Mouse (Mus musculus) small intestine, adult 2 months (tissue): ENCODE results near the gene Ndrg4. TPM values are rescaled to one million over a fixed set of nuclear protein-coding genes. Genes with fewer than 3 reads are reported as not detected.

Experiments
- H3K27ac ChIP-seq: fragments of 200-500 bp; 2 replicates; pipeline ENCODE4 v1.5.1; 2012; ENCODE audit warnings: low read depth, low read length, control low read depth, inconsistent platforms; ENCODE audit not compliant: insufficient read depth
- H3K27me3 ChIP-seq: fragments of 200-500 bp; 2 replicates; pipeline ENCODE4 v1.6.1; 2012; ENCODE audit warnings: mild to moderate bottlenecking, moderate library complexity, low read length, inconsistent platforms; ENCODE audit not compliant: control insufficient read depth, insufficient read depth
- H3K36me3 ChIP-seq: fragments of 200-500 bp; 2 replicates; pipeline ENCODE4 v1.6.1; 2012; ENCODE audit warnings: mild to moderate bottlenecking, low read length, control low read depth, inconsistent platforms; ENCODE audit not compliant: control insufficient read depth, insufficient read depth
- H3K4me1 ChIP-seq: fragments of 200-500 bp; 2 replicates; pipeline ENCODE4 v1.6.1; 2012; ENCODE audit warnings: low read length, inconsistent platforms, mixed read lengths; ENCODE audit not compliant: control insufficient read depth, insufficient read depth, insufficient read length
- H3K4me3 ChIP-seq: fragments of 200-500 bp; 2 replicates; pipeline ENCODE4 v1.5.1; 2012; ENCODE audit warnings: low read depth, mild to moderate bottlenecking, control low read depth, inconsistent platforms, low read length, moderate library complexity
- CTCF ChIP-seq: fragments of 200-500 bp; IDR thresholded peaks from 2 replicates; pipeline ENCODE4 v1.5.1; 2012; ENCODE audit warnings: low read depth, mild to moderate bottlenecking, control low read depth, inconsistent platforms, low read length, moderate library complexity, mixed read lengths; ENCODE audit not compliant: insufficient replicate concordance, insufficient read length; ENCODE audit errors: extremely low read depth
- POLR2A ChIP-seq: fragments of 200-500 bp; IDR thresholded peaks from 2 replicates; pipeline ENCODE4 v1.6.1; 2012; ENCODE audit warnings: low read depth, mild to moderate bottlenecking, control low read depth, inconsistent platforms, low read length, moderate library complexity
- WGBS: fragments of 180-500 bp; shearing (Covaris S2); methylation state at CpG from one replicate; pipeline ENCODE4 v1.1.7; 2018; 5-methylcytosine and 5-hydroxymethylcytosine counted together
- polyA plus RNA-seq: library from polyadenylated mRNA; depleted of rRNA; stranded (reverse); fragments of >200 nt; gene quantifications from 2 replicates; pipeline ENCODE4 v1.2.3, GENCODE M21; 2012; rRNA removed

Ndrg4 gene
- polyA plus RNA-seq, 1 experiment = 10.2 TPM

- no peak for TF ChIP-seq CTCF
- no peak for TF ChIP-seq POLR2A
- Histone ChIP-seq H3K27ac (no peak overlapping the region), H3K27me3 (no peaks in the 10 kb centered on the region), H3K4me3 (no peak overlapping the region), H3K36me3 (peaks cover 78% of the 10 kb centered on the region), H3K4me1 (no peaks in the 10 kb centered on the region)
- 60% methylated on average over 4 of the region's 4 CpGs for WGBS
Measured at GRCm38 (mm10) chr8:95727625-95728024, 50.8 kb downstream of the Ndrg4 start.

DNA sequence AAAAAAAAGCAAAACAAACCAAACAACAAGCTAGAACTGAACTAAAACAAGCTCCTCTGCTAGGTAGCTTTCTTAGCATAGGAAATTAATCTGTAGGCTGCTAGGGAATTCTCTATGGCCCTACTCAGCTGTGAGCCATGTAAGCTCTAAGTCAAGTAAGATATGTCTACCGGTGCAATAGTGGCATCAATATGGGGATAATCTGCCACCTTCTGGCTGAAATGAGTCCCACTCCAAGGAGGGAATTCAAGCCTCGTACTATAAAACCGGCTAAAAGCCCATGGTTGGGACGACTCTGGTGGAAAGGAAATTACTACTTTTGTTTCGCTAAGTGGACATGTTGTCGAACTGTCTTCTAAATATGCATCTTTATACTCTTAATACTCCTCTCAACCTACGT is 61.8 kb downstream of the Ndrg4 start:
- Histone ChIP-seq H3K36me3 (peaks cover 75% of the 10 kb centered on the region), H3K4me1 (no peaks in the 10 kb centered on the region), H3K27ac (no peak overlapping the region), H3K27me3 (no peaks in the 10 kb centered on the region), H3K4me3 (no peak overlapping the region)
- 68% methylated on average over 7 of the region's 7 CpGs for WGBS
- no peak for TF ChIP-seq POLR2A
- no peak for TF ChIP-seq CTCF

GRCm38 (mm10) chr8:95741732-95742131 is 65.0 kb downstream of the Ndrg4 start:
- Histone ChIP-seq H3K4me3 (no peak overlapping the region), H3K4me1 (no peaks in the 10 kb centered on the region), H3K36me3 (peaks cover 76% of the 10 kb centered on the region), H3K27ac (no peak overlapping the region), H3K27me3 (no peaks in the 10 kb centered on the region)
- TF ChIP-seq POLR2A (no peak), CTCF (no peak)
- 69% methylated on average over 7 of the region's 7 CpGs for WGBS

DNA sequence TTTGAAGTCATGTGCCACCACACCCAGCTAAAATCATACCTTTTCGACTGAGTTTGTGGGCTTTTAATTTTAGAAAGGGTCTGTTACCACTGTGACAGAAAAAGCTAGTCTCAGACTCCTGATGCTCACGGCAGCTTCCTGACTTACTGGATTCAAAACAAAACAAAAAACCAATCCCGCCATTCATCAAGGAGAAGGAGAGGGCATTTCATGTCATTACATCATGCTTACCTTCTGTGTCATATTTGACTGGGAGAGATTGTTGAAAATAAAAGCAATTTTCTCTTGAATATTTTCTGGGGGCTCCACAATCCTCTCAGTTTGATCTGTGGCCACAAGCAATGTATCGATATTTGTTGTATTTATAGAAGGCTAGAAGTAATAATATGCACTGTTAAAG is 71.2 kb downstream of the Ndrg4 start:
- Histone ChIP-seq H3K27ac (no peak overlapping the region), H3K36me3 (peaks cover 69% of the 10 kb centered on the region), H3K4me1 (no peaks in the 10 kb centered on the region), H3K27me3 (no peaks in the 10 kb centered on the region), H3K4me3 (no peak overlapping the region)
- 86% methylated on average over 4 of the region's 4 CpGs for WGBS
- no peak for TF ChIP-seq POLR2A

GRCm38 (mm10) chr8:95751924-95752323 is 75.1 kb downstream of the Ndrg4 start:
- no peak overlapping the region for H3K4me3 ChIP-seq
- H3K27me3 ChIP-seq = no peaks in the 10 kb centered on the region
- WGBS = 97% methylated on average over 1 of the region's 1 CpGs
- no peak overlapping the region for H3K27ac ChIP-seq
- no peaks in the 10 kb centered on the region for H3K4me1 ChIP-seq
- peaks cover 66% of the 10 kb centered on the region for H3K36me3 ChIP-seq
- TF ChIP-seq CTCF (no peak), POLR2A (no peak)

GRCm38 (mm10) chr8:95760323-95760722 is 83.5 kb downstream of the Ndrg4 start:
- Histone ChIP-seq H3K4me3 (no peak overlapping the region), H3K4me1 (no peaks in the 10 kb centered on the region), H3K36me3 (peaks cover 57% of the 10 kb centered on the region), H3K27ac (no peak overlapping the region), H3K27me3 (no peaks in the 10 kb centered on the region)
- TF ChIP-seq CTCF (no peak), POLR2A (no peak)
- 32% methylated on average over 6 of the region's 6 CpGs for WGBS

DNA sequence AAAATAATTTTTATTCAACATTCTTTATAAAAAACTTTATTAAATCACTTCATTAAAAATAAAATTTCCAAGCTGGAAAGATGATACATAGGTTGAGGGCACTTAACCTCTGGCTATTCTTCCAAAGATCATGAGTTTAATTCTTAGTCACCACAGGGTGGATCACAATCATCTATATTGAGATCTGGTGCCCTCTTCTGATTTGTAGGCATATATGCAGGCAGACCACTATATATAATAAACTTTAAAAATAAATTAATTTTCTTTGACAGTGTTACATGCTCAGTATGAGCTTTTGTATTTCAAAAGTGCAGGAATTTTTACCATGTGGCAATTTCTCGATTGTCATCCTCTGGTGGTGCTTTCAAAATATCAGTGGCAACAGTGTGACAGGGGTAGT is 87.4 kb downstream of the Ndrg4 start:
- 84% methylated on average over 1 of the region's 1 CpGs for WGBS
- no peak for TF ChIP-seq POLR2A
- no peak overlapping the region for H3K4me3 ChIP-seq
- H3K4me1 ChIP-seq = no peaks in the 10 kb centered on the region
- H3K27ac ChIP-seq = no peak overlapping the region
- no peaks in the 10 kb centered on the region for H3K27me3 ChIP-seq
- H3K36me3 ChIP-seq = peaks cover 61% of the 10 kb centered on the region

Other genes starting within 250 kb of the Ndrg4 start
- gene Cfap20, start 242.1 kb upstream of the Ndrg4 start, polyA plus RNA-seq = 25.6 and 33.3 TPM in 2 replicates
- gene Csnk2a2, start 186.9 kb upstream of the Ndrg4 start, polyA plus RNA-seq = 6.0 and 8.2 TPM in 2 replicates
- not detected in 2 replicates for gene Ccdc113, start 142.9 kb upstream of the Ndrg4 start, polyA plus RNA-seq
- gene Prss54, start 100.6 kb upstream of the Ndrg4 start, polyA plus RNA-seq = not detected in 2 replicates
- 0.34 and 0.61 TPM in 2 replicates for gene Gins3, start 43.5 kb upstream of the Ndrg4 start, polyA plus RNA-seq
- gene Setd6, start 38.9 kb downstream of the Ndrg4 start, polyA plus RNA-seq = 4.0 and 5.3 TPM in 2 replicates
- 38.7 and 63.2 TPM in 2 replicates for gene Cnot1, start 130.5 kb downstream of the Ndrg4 start, polyA plus RNA-seq
- 15.5 and 30.4 TPM in 2 replicates for gene Sap18b, start 148.4 kb downstream of the Ndrg4 start, polyA plus RNA-seq
- gene Slc38a7, start 176.6 kb downstream of the Ndrg4 start, polyA plus RNA-seq = 9.4 and 14.9 TPM in 2 replicates
- gene Got2, start 211.6 kb downstream of the Ndrg4 start, polyA plus RNA-seq = 26.3 and 31.9 TPM in 2 replicates